In genomic region chr6:6697418-6697979, GRCm38 (mm10) we compare ENCODE assay signal across 13 mouse cellular contexts.
DNase-seq lines count a peak whose midpoint lies in the region; ATAC-seq and TF ChIP-seq lines count a peak whose summit lies in the region.
"Had no signal": no experiment of that assay in that cellular context is flagged by ENCODE, and none has a peak within 500 bp of the region (broad histone marks: within the 10 kb centered on the region; RNA-seq: fewer than 3 reads in every experiment).

No protein-coding gene starts in this region.

- H3K36me3 ChIP-seq in heart, embryonic 13.5 days, result no peaks in the 10 kb centered on the region
- H3K36me3 ChIP-seq in kidney, adult 2 months (ENCODE audit: control insufficient read depth, insufficient read depth, low read length), result no peaks in the 10 kb centered on the region
- no peaks in the 10 kb centered on the region for H3K36me3 ChIP-seq in hindbrain, postnatal 0 days (ENCODE audit: insufficient read depth, low read length)

- DNase-seq in heart, postnatal 14 days, result no peak
- peak; percentile 31 for DNase-seq in adrenal gland, postnatal 14 days
- peak; percentile 29 for DNase-seq in kidney, adult 2 months
- peak; percentile 24 for DNase-seq in lung, postnatal 25 days (ENCODE audit: low spot score)
- no peak for DNase-seq in cerebellum, adult 9-10 months
- DNase-seq in hindbrain, postnatal 0 days (ENCODE audit: low spot score), result no peak
- DNase-seq: cerebellum, adult 11-12 months; gastrocnemius, postnatal 14 days; liver, postnatal 0 days; retina, postnatal 1 day had no signal

- no peak for TF ChIP-seq CTCF in kidney, adult 2 months (conservative IDR thresholded peaks at IDR 0.05; ENCODE audit: insufficient read depth, insufficient read length, low read depth, low read length)
- TF ChIP-seq CTCF in hindbrain, postnatal 0 days (IDR thresholded peaks at IDR 0.05; ENCODE audit: low read depth), result no peak

- H3K9ac ChIP-seq in heart, embryonic 13.5 days, result no peak overlapping the region
- no peak overlapping the region for H3K9ac ChIP-seq in hindbrain, postnatal 0 days (replicated peaks; ENCODE audit: low read length)
- H3K9ac ChIP-seq: liver, postnatal 0 days had no signal

- H3K4me3 ChIP-seq in heart, embryonic 13.5 days, result no peak overlapping the region
- no peak overlapping the region for H3K4me3 ChIP-seq in kidney, adult 2 months (ENCODE audit: insufficient read depth, low read depth, low read length)
- no peak overlapping the region for H3K4me3 ChIP-seq in hindbrain, postnatal 0 days (ENCODE audit: low read length)

- H3K9me3 ChIP-seq in heart, embryonic 13.5 days, result no peaks in the 10 kb centered on the region
- no peaks in the 10 kb centered on the region for H3K9me3 ChIP-seq in hindbrain, postnatal 0 days (ENCODE audit: low read length)

- intact Hi-C loops in heart, postnatal 14 days (cut with DNase I), result no loop called here

- no peaks in the 10 kb centered on the region for H3K27me3 ChIP-seq in heart, embryonic 13.5 days (replicated peaks)
- H3K27me3 ChIP-seq in kidney, adult 2 months (replicated peaks; ENCODE audit: control insufficient read depth, insufficient read depth, low read length), result no peaks in the 10 kb centered on the region
- no peaks in the 10 kb centered on the region for H3K27me3 ChIP-seq in hindbrain, postnatal 0 days (ENCODE audit: insufficient read depth, low read length)
- H3K27me3 ChIP-seq: CH12.LX had no signal

- ATAC-seq in heart, embryonic 13.5 days (ENCODE audit: extremely low read depth, insufficient number of reproducible peaks, low FRiP score, low TSS enrichment), result no peak
- no peak for ATAC-seq in megakaryocyte progenitor cell, adult 5-6 weeks (replicated peaks; ENCODE audit: poor library complexity)
- no peak for ATAC-seq in hindbrain, postnatal 0 days
- ATAC-seq: liver, postnatal 0 days had no signal

- H3K27ac ChIP-seq in heart, embryonic 13.5 days (replicated peaks), result no peak overlapping the region
- no peak overlapping the region for H3K27ac ChIP-seq in kidney, adult 2 months (ENCODE audit: insufficient read depth, low read depth, low read length)
- no peak overlapping the region for H3K27ac ChIP-seq in hindbrain, postnatal 0 days

- 36% methylated on average over 10 of the region's 10 CpGs for WGBS in heart, embryonic 13.5 days
- 49% methylated on average over 10 of the region's 10 CpGs for WGBS in kidney, adult 2 months
- WGBS in hindbrain, postnatal 0 days, result 65% methylated on average over 10 of the region's 10 CpGs

- peaks cover 14% of the 10 kb centered on the region for H3K4me1 ChIP-seq in heart, embryonic 13.5 days
- H3K4me1 ChIP-seq in kidney, adult 2 months (ENCODE audit: control insufficient read depth, insufficient read depth, low read length), result no peaks in the 10 kb centered on the region
- no peaks in the 10 kb centered on the region for H3K4me1 ChIP-seq in hindbrain, postnatal 0 days (ENCODE audit: insufficient read depth, low read length)

- no peak for TF ChIP-seq POLR2A in kidney, adult 2 months (IDR thresholded peaks at IDR 0.05; ENCODE audit: low read depth, low read length)

- H3K4me2 ChIP-seq in heart, embryonic 13.5 days, result 0 out of 2 replicates have a peak overlapping the region, but pooled peaks have one; percentile 11
- H3K4me2 ChIP-seq in hindbrain, postnatal 0 days (ENCODE audit: low read depth, low read length), result no peak overlapping the region

Comparison
In these comparisons a context has a peak if more than half of its experiments do, and no peak if none do; other contexts are left out.
1. DNase-seq: peak in adrenal gland, postnatal 14 days (single experiment), kidney, adult 2 months (single experiment) and lung, postnatal 25 days (single experiment); none in heart, postnatal 14 days (0 of 2), cerebellum, adult 9-10 months (single experiment) and hindbrain, postnatal 0 days (single experiment).